Mouse (Mus musculus): ENCODE measurements around the gene Ank. TPM values are rescaled to one million over a fixed set of nuclear protein-coding genes. Genes with fewer than 3 reads are reported as not detected.
A peak's percentile ranks its signal among the peaks of the same experiment; 100 is the strongest.

Gene Ank
- 8.9 and 11.3 TPM in 2 replicates for polyA plus RNA-seq (2015; fragmentation: Nextera tagmentation; extraction: Ambion mirVana)

GRCm38 (mm10) chr15:27466131-27467080, at the start of gene Ank:
TSS of gene Ank (plus strand) at chr15:27466677.
- ATAC-seq (ENCODE audit: insufficient number of reproducible peaks, insufficient read depth, low FRiP score, low TSS enrichment, low read depth) = peak; percentile 90
- H3K27me3 ChIP-seq = peaks cover 18% of the 10 kb centered on the region
- no peaks in the 10 kb centered on the region for H3K36me3 ChIP-seq
- H3K4me3 ChIP-seq = peak within 1 kb of the TSS; percentile 79
- H3K9me3 ChIP-seq = no peaks in the 10 kb centered on the region
- H3K4me1 ChIP-seq = peaks cover 20% of the 10 kb centered on the region
- peak within 1 kb of the TSS; percentile 72; the same call in 1 of the 2 replicates for H3K27ac ChIP-seq
- 1% methylated on average over 70 of the region's 120 CpGs for WGBS
- H3K9ac ChIP-seq = peak within 1 kb of the TSS; percentile 88
- peak within 1 kb of the TSS; percentile 85 for H3K4me2 ChIP-seq

GRCm38 (mm10) chr15:27418566-27419331, 47.7 kb upstream of the Ank start:
- 86% methylated on average over 3 of the region's 3 CpGs for WGBS
- ATAC-seq (ENCODE audit: insufficient number of reproducible peaks, insufficient read depth, low FRiP score, low TSS enrichment, low read depth) = no peak
- no peak overlapping the region for H3K9ac ChIP-seq

GRCm38 (mm10) chr15:27421531-27421930, 44.9 kb upstream of the Ank start:
- Histone ChIP-seq H3K4me3 (no peak overlapping the region), H3K9me3 (peaks cover 3% of the 10 kb centered on the region; the same call in 1 of the 2 replicates), H3K27ac (no peak overlapping the region), H3K27me3 (no peaks in the 10 kb centered on the region), H3K36me3 (no peaks in the 10 kb centered on the region), H3K4me1 (no peaks in the 10 kb centered on the region), H3K9ac (no peak overlapping the region), H3K4me2 (no peak overlapping the region)
- no peak for ATAC-seq (ENCODE audit: insufficient number of reproducible peaks, insufficient read depth, low FRiP score, low TSS enrichment, low read depth)
- 84% methylated on average over 6 of the region's 6 CpGs for WGBS

More at GRCm38 (mm10) chr15:27418566-27419331, 47.7 kb upstream of the Ank start:
- H3K27ac ChIP-seq = no peak overlapping the region
- no peaks in the 10 kb centered on the region for H3K4me1 ChIP-seq
- H3K4me3 ChIP-seq = no peak overlapping the region
- H3K27me3 ChIP-seq = no peaks in the 10 kb centered on the region
- no peak overlapping the region for H3K4me2 ChIP-seq
- H3K9me3 ChIP-seq = no peaks in the 10 kb centered on the region
- no peaks in the 10 kb centered on the region for H3K36me3 ChIP-seq

- H3K9ac ChIP-seq = no peak overlapping the region
- WGBS = 71% methylated on average over 3 of the region's 3 CpGs
- H3K9me3 ChIP-seq = peaks cover 4% of the 10 kb centered on the region; the same call in 1 of the 2 replicates
- no peaks in the 10 kb centered on the region for H3K27me3 ChIP-seq
- H3K27ac ChIP-seq = no peak overlapping the region
- no peak overlapping the region for H3K4me2 ChIP-seq
- ATAC-seq (ENCODE audit: insufficient number of reproducible peaks, insufficient read depth, low FRiP score, low TSS enrichment, low read depth) = no peak
- H3K4me3 ChIP-seq = no peak overlapping the region
- H3K36me3 ChIP-seq = no peaks in the 10 kb centered on the region
- H3K4me1 ChIP-seq = peaks cover 8% of the 10 kb centered on the region; the same call in 1 of the 2 replicates
These were observed 38.9 kb upstream of the Ank start for GRCm38 (mm10) chr15:27427581-27427980.

GRCm38 (mm10) chr15:27430241-27430640, 36.2 kb upstream of the Ank start:
- WGBS = 88% methylated on average over 1 of the region's 1 CpGs
- Histone ChIP-seq H3K27ac (no peak overlapping the region), H3K4me1 (peaks cover 8% of the 10 kb centered on the region; the same call in 1 of the 2 replicates), H3K9ac (no peak overlapping the region), H3K4me3 (no peak overlapping the region), H3K27me3 (no peaks in the 10 kb centered on the region), H3K36me3 (no peaks in the 10 kb centered on the region), H3K4me2 (no peak overlapping the region), H3K9me3 (peaks cover 4% of the 10 kb centered on the region; the same call in 1 of the 2 replicates)
- ATAC-seq (ENCODE audit: insufficient number of reproducible peaks, insufficient read depth, low FRiP score, low TSS enrichment, low read depth) = no peak

- Histone ChIP-seq H3K27ac (no peak overlapping the region), H3K4me3 (no peak overlapping the region), H3K4me1 (peaks cover 8% of the 10 kb centered on the region; the same call in 1 of the 2 replicates), H3K4me2 (no peak overlapping the region), H3K36me3 (no peaks in the 10 kb centered on the region), H3K9ac (no peak overlapping the region), H3K9me3 (no peaks in the 10 kb centered on the region), H3K27me3 (no peaks in the 10 kb centered on the region)
- WGBS = 84% methylated on average over 4 of the region's 4 CpGs
- no peak for ATAC-seq (ENCODE audit: insufficient number of reproducible peaks, insufficient read depth, low FRiP score, low TSS enrichment, low read depth)
These were observed 33.4 kb upstream of the Ank start for GRCm38 (mm10) chr15:27432851-27433615.

GRCm38 (mm10) chr15:27435409-27435808, 31.1 kb upstream of the Ank start:
- ATAC-seq (ENCODE audit: insufficient number of reproducible peaks, insufficient read depth, low FRiP score, low TSS enrichment, low read depth) = no peak
- Histone ChIP-seq H3K9ac (no peak overlapping the region), H3K36me3 (no peaks in the 10 kb centered on the region), H3K9me3 (no peaks in the 10 kb centered on the region), H3K27me3 (no peaks in the 10 kb centered on the region), H3K27ac (no peak overlapping the region), H3K4me3 (no peak overlapping the region), H3K4me1 (no peaks in the 10 kb centered on the region), H3K4me2 (no peak overlapping the region)
- 76% methylated on average over 5 of the region's 5 CpGs for WGBS

GRCm38 (mm10) chr15:27436194-27436593, 30.3 kb upstream of the Ank start:
- Histone ChIP-seq H3K27ac (no peak overlapping the region), H3K36me3 (no peaks in the 10 kb centered on the region), H3K27me3 (no peaks in the 10 kb centered on the region), H3K4me3 (no peak overlapping the region), H3K4me1 (no peaks in the 10 kb centered on the region), H3K9ac (no peak overlapping the region), H3K9me3 (no peaks in the 10 kb centered on the region), H3K4me2 (no peak overlapping the region)
- WGBS = 85% methylated on average over 4 of the region's 4 CpGs
- no peak for ATAC-seq (ENCODE audit: insufficient number of reproducible peaks, insufficient read depth, low FRiP score, low TSS enrichment, low read depth)

- 96% methylated on average over 7 of the region's 7 CpGs for WGBS
- H3K36me3 ChIP-seq = no peaks in the 10 kb centered on the region
- H3K27me3 ChIP-seq = no peaks in the 10 kb centered on the region
These were observed 25.4 kb upstream of the Ank start for GRCm38 (mm10) chr15:27441053-27441452.

GRCm38 (mm10) chr15:27441529-27441928, 24.9 kb upstream of the Ank start:
- no peak overlapping the region for H3K9ac ChIP-seq
- no peaks in the 10 kb centered on the region for H3K4me1 ChIP-seq
- H3K4me2 ChIP-seq = no peak overlapping the region
- H3K4me3 ChIP-seq = no peak overlapping the region
- 66% methylated on average over 4 of the region's 4 CpGs for WGBS
- ATAC-seq (ENCODE audit: insufficient number of reproducible peaks, insufficient read depth, low FRiP score, low TSS enrichment, low read depth) = no peak
- no peaks in the 10 kb centered on the region for H3K9me3 ChIP-seq
- H3K27ac ChIP-seq = no peak overlapping the region
- no peaks in the 10 kb centered on the region for H3K27me3 ChIP-seq
- no peaks in the 10 kb centered on the region for H3K36me3 ChIP-seq

More at GRCm38 (mm10) chr15:27441053-27441452, 25.4 kb upstream of the Ank start:
- H3K4me2 ChIP-seq = no peak overlapping the region
- H3K9me3 ChIP-seq = no peaks in the 10 kb centered on the region
- no peak for ATAC-seq (ENCODE audit: insufficient number of reproducible peaks, insufficient read depth, low FRiP score, low TSS enrichment, low read depth)
- no peak overlapping the region for H3K4me3 ChIP-seq
- no peaks in the 10 kb centered on the region for H3K4me1 ChIP-seq
- H3K9ac ChIP-seq = no peak overlapping the region
- no peak overlapping the region for H3K27ac ChIP-seq

- H3K27me3 ChIP-seq = no peaks in the 10 kb centered on the region
- no peaks in the 10 kb centered on the region for H3K9me3 ChIP-seq
- no peak for ATAC-seq (ENCODE audit: insufficient number of reproducible peaks, insufficient read depth, low FRiP score, low TSS enrichment, low read depth)
- H3K27ac ChIP-seq = no peak overlapping the region
- H3K36me3 ChIP-seq = no peaks in the 10 kb centered on the region
- H3K4me1 ChIP-seq = no peaks in the 10 kb centered on the region
- 73% methylated on average over 5 of the region's 5 CpGs for WGBS
- no peak overlapping the region for H3K9ac ChIP-seq
- no peak overlapping the region for H3K4me2 ChIP-seq
- H3K4me3 ChIP-seq = no peak overlapping the region
These were observed 24.5 kb upstream of the Ank start for GRCm38 (mm10) chr15:27441951-27442350.
